Mouse (Mus musculus): ENCODE results near the gene Cbx4.

The Cbx4 gene

DNA sequence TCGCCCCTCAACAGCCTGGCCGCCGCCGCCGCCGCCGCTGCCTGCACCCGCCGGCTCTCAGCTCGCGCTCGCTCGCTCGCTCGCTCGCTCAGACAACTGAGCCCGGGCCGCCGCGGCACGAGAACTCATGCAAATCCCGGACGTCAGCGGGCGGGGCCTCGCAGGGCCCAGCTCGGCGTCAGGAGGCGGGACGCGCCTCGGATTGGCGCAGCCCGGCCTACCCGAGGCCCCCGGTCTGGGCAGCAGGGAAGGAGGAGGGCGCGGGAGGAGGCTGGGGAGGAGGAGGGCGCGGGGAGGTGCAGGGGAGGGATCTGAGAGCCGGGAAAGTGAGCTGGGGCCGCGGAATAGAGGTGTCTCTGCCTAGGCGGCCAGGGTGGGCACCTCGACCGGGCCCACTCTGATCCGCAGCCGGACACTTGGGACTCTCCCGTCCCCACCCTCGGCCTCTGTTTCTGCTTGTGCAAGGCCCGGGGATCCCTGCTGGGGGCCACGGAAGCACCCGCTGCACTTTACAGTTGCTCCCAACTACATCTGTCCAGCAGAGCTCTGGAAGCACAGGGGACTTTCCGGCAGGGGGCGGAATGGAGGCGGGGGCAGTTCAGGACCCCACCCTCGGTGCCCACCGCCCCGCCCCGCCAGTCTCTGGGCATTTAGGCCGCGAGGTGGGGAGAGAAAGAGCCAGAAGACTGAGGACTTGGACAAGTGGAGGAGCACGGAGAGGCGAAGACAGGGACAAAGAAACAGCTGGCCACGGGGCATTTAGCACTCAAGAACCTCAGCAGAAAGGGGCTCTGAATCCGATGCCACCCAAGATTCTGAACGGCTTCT is at the start of gene Cbx4:
TSS of gene Cbx4 (minus strand) at position 78 of the 828 bp plus-strand sequence.
- DNase-seq (ENCODE audit: low spot score in 2 of 2) = peak; percentile 80 to 84

DNA sequence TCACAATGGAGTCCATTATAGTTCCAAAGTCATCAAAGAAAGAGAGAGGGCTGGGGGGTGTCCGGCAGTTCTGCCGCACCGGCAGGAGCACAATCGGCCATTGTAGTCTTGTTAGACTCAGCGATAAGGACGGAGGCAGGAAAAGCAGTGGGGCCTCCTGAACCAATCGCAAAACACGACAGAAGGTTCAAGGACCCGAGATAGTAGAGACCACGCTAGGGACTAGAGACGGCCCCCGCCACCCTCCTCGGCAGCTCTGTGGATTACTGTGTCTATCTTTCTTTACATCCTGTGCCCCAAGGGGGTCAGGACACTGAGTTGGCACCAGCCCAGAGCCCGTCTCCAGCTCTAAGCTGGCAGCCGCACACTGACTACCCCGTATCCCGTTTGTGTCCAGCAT is 48.6 kb upstream of the Cbx4 start:
- DNase-seq (ENCODE audit: low spot score in 2 of 2) = no peak

DNA sequence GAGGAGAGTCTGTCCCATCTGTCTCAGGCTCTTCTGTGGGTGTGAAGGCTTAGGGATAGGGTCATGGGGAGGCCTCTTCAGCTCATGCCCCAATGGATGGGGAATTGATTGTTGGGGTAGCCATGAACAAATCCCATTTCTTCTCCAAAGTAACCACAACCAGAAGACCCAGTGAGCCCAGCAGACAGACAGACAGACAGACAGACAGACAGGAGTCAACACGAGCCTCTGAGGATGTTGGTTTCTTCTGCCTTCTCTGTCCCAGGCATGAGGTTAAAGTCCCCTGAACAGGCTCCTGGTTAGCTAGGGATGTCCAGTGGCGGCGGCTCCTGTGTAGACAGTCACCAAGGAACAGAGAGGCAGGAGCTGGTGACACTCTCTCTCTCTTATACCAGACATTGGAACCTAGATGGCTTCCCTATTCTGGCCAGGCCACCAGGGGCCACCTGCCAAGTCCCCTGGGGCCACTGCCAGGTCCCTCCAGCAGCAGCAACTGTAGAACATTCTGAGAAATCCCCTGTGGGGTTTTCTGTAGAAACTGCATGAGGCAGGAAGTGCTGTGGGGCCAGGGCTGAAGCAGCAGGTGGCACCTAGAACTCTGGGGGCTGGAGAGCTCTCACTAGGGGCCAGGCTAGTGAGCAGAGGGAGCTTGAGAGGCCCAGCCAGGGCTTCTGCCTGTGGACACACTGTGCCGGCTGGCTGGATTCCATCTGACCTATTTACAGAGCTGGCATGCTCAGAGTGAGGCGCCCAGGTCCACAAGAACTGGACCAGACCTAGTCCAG is 47.6 kb upstream of the Cbx4 start:
- peak in 1 of 2 experiments; percentile 40 for DNase-seq (ENCODE audit: low spot score in 2 of 2)

DNA sequence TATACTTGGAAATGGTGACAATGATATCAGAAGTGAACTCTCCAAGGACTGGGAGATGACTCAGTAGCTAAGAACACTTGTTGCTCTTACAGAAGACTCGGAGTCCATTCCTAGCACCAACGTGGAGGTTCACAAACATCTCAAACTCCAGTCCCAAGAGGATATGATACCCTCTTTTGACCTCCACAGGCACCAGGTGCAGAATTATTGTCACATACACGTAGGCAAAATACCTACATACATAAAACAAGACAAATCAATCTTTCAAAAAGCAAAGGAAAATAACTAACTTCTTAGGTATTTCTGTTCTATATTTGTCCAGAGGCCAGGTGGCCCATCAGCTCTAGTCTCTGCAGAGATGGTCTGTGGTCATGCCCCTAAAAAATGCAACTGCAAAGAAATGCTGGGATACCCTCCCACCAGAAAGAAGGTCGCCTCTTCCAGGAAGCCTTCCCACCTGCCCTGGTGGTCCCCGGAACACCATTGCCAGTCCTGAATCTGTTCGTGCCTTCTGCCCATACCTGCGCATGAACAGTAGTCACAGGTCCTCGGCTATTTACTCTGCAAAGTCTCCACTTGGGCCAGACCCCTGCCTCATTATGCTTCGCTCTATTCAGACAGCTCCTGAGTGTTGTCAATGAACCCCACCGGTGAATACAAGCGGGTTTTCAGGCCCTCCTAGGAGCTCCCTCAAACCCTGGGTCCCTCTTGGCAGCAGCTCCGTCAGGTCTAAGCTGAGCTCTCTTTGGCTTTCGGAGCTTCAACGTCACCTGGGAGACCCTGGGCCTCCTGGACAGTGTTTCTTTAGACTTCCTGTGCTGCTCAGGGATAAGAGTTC is 46.4 kb upstream of the Cbx4 start:
- DNase-seq (ENCODE audit: low spot score in 2 of 2) = no peak

DNA sequence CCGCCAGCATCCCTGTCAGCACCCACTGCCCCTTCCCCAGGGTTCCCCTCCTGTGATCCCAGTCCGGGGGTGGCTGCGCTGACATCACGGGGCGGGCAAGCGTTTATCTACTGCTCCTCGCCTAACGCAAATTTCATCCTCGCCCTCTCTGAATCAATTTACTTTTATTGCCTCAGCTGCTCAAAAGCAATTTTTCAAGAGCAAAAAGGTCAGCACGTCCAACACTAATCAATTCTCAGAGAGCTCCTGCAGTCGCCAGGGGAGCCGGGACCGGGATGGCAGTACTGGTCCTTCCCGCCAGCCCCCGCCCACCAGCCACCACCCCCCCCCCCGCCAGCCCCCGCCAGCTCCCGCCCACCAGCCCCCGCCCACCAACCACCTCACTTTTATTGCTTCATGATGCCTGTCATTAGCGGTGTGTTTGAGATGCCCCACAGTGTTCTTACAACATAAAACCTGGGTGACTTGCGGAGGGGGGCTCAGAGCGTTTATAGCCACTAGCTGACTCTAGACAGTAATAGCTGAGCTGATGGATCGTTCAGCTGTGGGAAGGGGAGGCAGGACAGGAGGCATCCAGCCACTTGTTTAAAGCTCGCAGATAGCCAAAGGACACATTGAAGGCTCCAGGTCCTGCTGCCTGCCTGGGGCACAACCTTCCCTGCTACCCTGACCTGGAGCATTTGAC is 44.2 kb upstream of the Cbx4 start:
- no peak for DNase-seq (ENCODE audit: low spot score in 2 of 2)

DNA sequence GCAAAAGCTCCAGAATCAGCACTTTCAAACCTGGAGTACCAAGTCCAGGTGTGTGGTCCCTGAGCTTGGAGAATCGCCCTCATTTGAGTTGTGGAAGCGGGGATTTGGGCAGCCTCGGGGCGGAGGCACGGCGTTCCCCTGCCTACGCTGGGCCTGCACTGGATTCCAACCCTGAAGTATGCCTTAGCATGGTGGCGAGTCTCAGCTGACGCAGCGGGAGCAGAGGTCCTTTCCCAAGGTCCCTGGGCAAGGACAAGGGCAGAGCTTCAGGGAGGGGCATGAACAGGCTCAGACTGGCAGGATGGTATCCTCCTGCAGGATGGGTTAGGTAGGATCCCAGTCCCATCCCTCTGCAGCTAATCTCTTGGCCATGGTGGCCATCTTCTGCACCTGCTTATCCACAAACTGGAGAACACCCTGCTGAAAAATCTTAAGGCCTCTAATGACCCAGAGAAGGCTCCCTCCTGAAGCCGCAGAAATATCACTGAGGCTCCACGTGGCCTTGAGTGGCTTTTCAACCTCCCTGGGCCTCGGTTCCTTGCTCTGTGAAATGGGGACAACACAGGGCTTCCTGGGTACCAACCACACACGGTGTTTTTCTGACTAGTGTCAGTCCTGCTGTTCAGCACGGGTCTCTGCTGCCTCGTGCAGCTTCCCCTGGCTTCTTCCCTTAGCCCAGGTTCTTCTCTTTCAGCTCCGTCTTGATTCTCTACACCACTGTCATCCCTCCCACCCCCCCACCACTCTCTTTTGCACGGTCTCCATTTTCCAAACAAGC is 43.4 kb upstream of the Cbx4 start:
- DNase-seq (ENCODE audit: low spot score in 2 of 2) = no peak

DNA sequence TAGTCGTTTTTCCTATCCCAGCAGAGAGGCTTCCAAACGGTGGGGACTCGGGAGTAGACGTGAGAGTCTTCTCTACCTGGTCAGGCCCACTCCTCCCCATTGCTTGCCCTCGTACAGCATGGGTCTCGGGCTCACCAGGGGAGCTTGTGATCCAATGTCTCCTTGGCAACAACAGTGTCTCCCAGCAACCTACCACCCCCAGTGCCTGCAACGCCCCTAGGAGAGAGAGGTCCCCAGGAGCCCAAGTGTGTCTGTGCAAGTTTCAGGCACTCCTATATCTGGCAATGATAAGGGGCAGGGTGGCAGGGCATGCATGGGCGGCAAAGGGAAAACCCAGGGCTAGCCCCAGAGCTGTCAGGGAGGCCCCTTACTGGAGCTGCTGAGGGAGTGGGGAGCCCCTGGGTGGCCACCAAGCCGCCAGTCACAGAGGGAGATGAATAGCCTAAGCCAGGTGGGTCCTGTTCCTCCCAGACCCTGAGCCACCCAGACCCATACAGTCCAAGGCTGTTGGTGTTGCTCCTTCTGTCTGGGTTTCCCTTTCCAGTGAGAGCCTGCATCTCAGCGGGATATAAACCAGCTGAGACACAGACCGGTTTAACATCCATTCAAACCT is 42.8 kb upstream of the Cbx4 start:
- DNase-seq (ENCODE audit: low spot score in 2 of 2) = no peak

DNA sequence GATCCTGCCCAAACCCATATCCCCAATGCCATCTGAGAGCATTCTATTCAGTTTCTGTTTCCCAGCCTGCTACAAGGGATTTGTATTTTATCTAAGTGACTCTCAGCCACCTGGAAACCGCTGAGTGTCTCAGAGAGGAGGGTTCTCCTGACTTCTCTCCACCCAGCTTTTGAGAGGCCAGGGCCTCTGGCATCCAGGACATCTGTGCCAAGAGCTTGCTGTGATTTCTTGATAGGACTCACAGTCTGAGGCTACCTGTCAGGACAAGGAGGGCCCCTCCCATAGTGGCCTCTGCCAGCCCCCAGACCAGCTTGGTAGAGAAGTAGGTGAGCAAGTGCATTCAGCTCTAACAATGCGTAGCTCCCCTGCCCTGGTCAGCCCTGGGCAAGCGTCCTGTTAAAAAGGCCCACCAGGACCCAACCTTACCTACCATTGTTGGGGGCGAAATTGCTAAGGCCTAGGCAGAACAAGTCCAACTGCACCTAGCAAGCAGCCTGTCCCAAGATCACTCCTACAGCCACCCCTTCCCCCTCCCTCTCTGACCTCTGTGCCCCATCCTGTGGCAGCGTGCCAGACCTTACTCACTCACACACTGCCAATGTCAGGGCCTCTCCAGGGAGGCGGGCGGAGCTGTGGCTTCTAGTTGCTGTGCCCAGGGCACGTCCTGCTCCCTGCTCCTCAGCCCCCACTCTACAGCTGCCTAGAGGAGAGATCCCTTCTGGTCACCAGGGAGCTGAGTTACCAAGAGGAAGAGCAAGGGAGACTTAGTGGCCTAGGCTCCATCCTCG is 41.9 kb upstream of the Cbx4 start:
- no peak for DNase-seq (ENCODE audit: low spot score in 2 of 2)

DNA sequence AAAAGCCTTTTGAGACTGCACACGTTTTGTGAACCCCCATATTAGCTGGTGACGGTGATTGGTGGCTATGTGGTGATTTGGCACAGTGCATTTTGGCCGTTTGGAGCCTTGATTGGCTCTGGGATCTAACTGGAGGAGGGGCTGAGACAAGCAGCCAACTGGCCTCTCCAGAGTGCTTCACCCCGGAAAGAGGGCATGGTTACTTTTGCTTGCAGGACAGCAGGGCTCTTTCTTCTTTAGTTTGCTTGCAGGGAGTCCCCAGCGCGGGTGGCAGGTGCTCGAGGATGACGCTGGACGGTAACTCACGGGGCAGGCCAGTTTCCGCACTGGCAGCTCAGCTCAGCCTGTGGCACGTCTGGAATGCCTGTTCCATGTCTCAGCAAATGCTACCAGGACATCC is 41.1 kb upstream of the Cbx4 start:
- DNase-seq (ENCODE audit: low spot score in 2 of 2) = no peak

DNA sequence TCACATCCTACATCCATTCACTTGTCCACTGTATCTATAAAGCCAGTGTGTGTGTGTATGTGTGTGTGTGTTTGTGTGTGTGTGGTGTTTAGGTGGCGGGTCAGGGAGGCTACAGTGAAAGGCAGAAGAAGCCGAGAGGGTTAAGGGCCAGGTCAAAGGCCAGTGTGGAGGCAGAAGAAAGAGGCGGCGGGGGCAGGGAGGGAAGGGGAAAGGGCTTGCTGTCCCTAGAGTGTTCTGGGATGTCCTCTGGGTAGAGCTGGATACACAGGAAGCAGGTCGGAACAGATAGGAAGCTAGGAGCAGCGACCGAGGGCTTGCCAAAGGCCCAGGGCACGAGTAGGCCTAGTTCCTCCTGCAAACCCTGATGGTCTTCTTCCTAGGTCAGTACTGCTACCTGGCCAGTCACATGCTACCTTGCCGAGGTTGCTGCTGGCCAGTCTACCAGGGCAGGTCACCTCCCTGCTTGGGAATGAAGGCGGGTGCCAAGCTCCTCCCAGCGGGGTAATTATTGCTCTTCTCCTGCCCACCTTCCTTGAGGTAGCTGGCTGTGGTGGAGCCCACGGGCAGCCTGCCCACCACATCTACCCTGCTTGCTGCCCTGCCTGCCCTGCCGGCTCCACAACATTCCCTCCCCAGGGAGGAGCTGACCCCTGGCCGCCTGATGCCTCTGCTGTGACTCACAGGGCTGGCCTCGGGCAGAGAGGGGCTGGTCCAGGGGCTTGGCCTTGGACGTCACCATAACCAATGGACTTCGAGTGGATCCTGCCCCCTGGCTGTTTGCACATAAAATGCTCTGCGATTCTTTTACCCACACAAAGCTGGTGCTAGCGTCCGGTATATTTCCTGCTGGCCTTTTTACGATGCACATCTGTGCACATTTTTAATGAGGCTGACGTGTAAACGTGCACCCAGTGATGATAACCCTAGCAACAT is 40.2 kb upstream of the Cbx4 start:
- peak; percentile 20 to 43 for DNase-seq (ENCODE audit: low spot score in 2 of 2)

DNA sequence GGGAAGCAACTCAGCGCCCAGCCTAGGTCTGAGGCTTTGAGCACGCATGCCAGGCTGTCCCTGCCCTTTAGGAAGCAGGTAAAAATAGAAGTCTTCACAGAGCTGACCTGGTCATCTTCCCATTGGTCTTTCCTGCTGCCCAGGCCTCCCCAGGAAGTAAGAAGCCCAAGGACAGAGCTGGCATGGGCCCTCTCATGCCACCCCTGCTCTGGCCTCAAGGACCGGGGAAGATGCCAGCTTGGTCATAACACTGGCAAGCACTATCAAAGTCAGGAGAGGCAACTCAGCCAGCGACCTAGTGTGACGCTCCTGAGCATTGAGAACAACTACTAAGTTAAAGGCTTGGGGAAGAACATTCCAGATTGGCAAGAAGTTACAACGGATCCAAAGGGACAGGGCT is 38.5 kb upstream of the Cbx4 start:
- no peak for DNase-seq (ENCODE audit: low spot score in 2 of 2)

DNA sequence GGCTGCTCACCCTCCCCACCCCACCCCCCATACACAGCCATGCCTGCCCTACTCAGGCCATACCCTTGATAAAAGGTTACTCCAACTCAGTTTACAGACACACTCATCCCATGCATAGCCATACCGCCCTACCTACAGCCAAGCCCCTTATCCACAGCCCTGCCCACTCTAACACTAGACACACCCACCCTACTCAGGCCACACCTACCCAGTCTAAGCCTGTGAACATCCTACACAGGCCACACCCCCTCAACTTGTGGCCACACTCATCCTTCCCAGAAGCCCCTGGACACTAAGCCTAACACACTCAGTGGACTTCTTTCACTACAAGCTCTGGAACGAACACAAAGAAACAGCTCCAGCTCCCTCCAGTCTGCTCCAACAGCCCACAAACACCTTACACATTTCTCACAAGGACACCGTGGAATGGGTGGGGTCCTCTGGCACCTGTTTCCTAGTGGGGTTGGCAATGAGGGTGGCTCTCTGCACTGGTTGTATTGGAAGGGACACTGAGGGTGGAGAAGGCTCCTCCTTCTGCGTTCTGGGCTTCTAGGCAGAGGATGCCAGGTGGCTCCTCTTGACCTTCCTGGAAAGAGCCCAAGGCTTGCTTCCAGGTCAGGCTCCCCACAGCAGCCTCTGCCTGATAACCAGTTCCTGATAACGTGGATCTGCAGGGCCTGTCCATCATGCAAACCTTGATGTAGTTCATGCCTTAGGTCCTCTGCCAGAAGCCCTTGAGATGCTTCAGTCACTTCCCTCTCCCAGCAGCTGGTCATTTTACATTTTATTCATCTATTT is 37.7 kb upstream of the Cbx4 start:
- no peak for DNase-seq (ENCODE audit: low spot score in 2 of 2)

DNA sequence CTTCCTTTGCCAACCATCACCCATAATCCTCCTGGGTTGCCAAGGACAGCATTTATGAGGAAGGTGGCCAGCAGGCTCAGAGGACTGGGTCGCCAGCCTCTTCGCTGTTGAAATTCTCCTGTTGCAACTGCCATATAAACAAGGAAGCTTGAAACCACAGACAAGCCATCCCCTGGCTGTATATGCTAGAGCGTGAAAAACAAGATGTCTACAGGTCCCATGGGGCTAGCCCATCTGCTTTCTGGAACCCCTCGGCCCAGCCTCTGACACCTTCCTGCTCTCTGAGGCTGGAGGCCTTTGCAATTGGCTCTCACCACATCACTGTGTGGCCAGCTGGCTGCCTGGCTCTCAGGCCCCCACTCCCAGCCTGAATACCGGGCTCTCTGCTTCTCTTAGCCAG is 36.4 kb upstream of the Cbx4 start:
- no peak for DNase-seq (ENCODE audit: low spot score in 2 of 2)

DNA sequence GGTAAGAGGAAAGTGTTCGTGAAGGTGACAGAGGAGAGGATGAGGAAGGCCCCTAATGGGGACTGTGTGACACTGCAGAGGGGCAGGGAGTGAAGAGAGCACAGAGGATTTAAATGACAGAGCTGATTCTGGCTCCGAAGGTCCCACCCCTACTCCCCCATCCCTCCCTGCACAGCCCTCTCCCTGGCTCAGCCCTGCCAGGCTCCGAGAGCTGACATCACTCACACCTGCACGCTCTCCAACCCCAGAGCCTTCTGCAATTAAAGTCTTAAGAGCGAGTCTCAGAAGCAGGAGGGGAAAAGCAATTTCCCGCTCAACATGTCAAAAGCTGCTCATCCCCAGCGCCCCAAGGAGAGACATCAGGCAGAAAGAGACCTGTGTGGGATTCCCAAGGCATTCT is 32.9 kb upstream of the Cbx4 start:
- no peak for DNase-seq (ENCODE audit: low spot score in 2 of 2)

DNA sequence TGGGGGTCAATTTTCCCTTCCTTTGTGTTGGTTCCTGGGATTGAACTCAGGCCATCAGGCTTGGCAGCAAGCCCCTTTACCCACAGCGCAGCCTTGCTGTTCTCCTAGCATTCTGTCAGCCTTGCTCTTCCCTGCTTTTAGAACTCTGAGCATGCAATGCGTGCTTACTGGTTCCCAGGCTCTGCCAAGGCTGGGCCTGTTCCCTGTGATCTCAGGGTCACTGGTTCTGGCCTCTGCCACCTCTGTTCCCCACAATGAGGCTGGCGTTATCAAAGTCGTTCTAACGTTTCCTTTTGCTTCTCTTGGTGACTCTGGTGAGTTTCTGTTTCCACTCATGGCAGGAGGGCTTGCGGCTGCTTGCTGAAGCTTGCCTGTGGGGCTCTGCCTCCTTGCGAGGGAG is 31.9 kb upstream of the Cbx4 start:
- no peak for DNase-seq (ENCODE audit: low spot score in 2 of 2)

DNA sequence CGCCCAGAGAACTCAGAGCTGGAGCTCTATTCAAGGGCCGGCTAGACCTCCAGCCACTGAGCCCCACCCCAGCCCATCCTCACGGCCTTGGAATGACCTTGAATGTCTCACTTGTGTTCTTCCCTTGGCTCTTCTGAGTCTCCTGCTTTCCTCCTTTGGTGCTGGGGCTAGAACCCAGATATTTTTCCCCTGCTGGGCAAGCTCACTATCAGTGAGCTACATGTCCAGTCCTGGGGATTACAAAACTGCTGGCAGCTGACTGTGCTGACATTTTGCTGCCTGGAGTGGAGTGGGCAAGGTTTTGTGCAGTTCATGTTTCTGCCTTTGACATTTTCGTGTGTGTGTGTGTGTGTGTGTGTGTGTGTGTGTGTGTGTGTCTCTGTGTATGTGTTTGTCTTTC is 31.0 kb upstream of the Cbx4 start:
- no peak for DNase-seq (ENCODE audit: low spot score in 2 of 2)

DNA sequence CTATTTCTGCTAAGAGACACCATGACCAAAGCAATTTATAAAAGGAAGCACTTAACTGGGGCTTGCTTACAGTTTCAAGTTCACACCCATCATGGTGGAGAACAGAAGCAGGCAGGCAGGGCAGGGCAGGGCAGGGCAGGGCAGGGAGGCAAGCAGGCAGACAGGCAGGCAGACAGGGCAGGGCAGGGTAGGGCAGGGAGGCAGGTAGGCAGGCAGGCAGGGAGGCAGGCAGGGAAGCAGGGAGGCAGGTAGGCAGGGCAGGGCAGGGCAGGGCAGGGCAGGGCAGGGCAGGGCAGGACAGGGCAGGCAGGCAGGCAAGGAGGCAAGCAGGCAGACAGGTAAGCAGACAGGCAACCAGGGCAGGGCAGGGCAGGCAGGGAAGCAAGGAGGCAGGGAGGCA is 26.7 kb upstream of the Cbx4 start:
- DNase-seq (ENCODE audit: low spot score in 2 of 2) = no peak

DNA sequence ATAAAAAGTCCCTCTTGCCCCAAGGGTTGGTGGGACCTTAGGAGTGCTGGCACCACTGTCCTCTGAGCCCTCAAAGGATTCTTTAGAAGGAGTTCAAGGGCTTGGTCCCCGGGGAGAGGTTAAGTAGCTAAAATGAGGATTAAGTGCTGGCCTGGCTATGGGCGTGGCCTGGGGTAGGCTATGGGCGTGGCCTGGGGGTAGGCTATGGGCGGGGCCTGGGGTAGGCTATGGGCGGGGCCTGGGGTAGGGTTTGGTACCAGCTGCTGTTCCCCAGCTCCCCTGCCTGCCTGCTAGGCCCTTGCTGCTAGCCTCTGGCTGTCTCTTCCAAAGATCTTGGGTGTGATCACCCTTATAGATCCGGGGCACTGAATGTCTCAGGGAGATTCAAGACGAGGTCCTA is 25.3 kb upstream of the Cbx4 start:
- DNase-seq (ENCODE audit: low spot score in 2 of 2) = no peak
